Mouse (Mus musculus) stomach, embryonic 14.5 days (tissue): ENCODE data around the gene Znrd1as. TPM values are rescaled to one million over a fixed set of nuclear protein-coding genes. Genes with fewer than 3 reads are reported as not detected.
"Not testable (repeated sequence)": the region's sequence is repeated elsewhere in the genome, so short reads cannot be mapped to it uniquely, and the experiment has no call there.

Source experiments
- ATAC-seq: fragments of 200-750 bp; cut with Nextera tagmentation; 2 replicates; pipeline ENCODE4 v1.8.0; 2017; ENCODE audit warnings: low read depth, moderate TSS enrichment; ENCODE audit not compliant: insufficient number of reproducible peaks, insufficient read depth, low FRiP score
- H3K27ac ChIP-seq: fragments of 300-500 bp; sonication (generic); 2 replicates; pipeline ENCODE4 v1.5.1; 2014; ENCODE audit warnings: mild to moderate bottlenecking, low read length, moderate library complexity, mixed read lengths
- H3K27me3 ChIP-seq: fragments of 300-500 bp; sonication (generic); 2 replicates; pipeline ENCODE4 v1.6.1; 2014; ENCODE audit warnings: low read length, control low read depth, mixed read lengths; ENCODE audit not compliant: control insufficient read depth, insufficient read depth
- H3K36me3 ChIP-seq: fragments of 300-500 bp; sonication (generic); 2 replicates; pipeline ENCODE4 v1.6.1; 2014; ENCODE audit warnings: mild to moderate bottlenecking, control low read depth, low read length, moderate library complexity, mixed read lengths; ENCODE audit not compliant: control insufficient read depth, insufficient read depth
- H3K4me1 ChIP-seq: fragments of 300-500 bp; sonication (generic); 2 replicates; pipeline ENCODE4 v1.6.1; 2014; ENCODE audit warnings: low read length, control low read depth, mixed read lengths; ENCODE audit not compliant: control insufficient read depth, insufficient read depth
- H3K4me2 ChIP-seq: fragments of 300-500 bp; sonication (generic); replicated peaks from 2 replicates; pipeline ENCODE4 v1.6.1; 2014; ENCODE audit warnings: low read depth, low read length, control low read depth
- H3K4me3 ChIP-seq: fragments of 300-500 bp; sonication (generic); 2 replicates; pipeline ENCODE4 v1.5.1; 2014; ENCODE audit warnings: low read depth, low read length, control low read depth
- H3K9ac ChIP-seq: fragments of 300-500 bp; sonication (generic); replicated peaks from 2 replicates; pipeline ENCODE4 v1.6.1; 2014; ENCODE audit warnings: low read depth, mild to moderate bottlenecking, control low read depth, low read length, moderate library complexity, mixed read lengths
- H3K9me3 ChIP-seq: fragments of 300-500 bp; sonication (generic); 2 replicates; pipeline ENCODE4 v1.6.1; 2016; ENCODE audit warnings: low read depth, low read length, control low read depth; ENCODE audit not compliant: control insufficient read depth
- WGBS: fragments of 180-500 bp; shearing (Covaris S2); extraction: QIAGEN DNeasy Blood & Tissue Kit; methylation state at CpG from one replicate; pipeline ENCODE4 v1.1.7; 2014; 5-methylcytosine and 5-hydroxymethylcytosine counted together
- polyA plus RNA-seq: library from polyadenylated mRNA; unstranded; fragments of >200 nt; fragmentation: Nextera tagmentation; extraction: Ambion mirVana; gene quantifications from 2 replicates; pipeline ENCODE4 v1.2.1, GENCODE M21; 2014

The Znrd1as gene
- polyA plus RNA-seq, 1 experiment from 2014 or later = 6.8 TPM

DNA sequence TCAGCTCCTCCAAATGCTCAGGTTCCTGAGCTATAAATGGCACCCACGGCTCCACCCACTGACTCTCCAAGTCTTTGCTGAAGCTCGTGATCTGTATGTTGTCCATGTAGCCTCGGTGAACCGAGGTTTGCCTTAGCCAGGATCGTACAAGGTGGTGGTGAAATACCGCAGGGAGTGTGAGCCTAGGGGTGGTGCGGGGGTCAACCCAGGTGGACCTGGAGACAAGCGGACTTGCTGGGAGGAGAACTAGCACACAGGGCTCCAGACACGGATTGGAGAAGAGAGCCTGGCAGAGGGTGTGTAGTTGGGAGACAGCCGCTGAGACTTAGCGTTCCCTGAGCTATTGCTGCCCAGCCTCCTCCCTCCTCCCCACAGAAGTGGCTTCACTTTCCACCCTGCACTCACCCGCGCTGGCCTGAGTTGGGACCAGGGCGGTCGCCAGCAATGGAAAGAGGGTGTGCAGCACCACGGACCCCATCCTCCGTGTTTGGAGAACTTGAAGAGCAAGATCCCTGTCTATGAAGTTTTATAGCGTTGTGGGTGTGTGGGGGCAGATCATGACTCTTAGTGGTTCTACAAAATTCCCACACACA is 22.9 kb downstream of the Znrd1as start, which contains the start of gene 2410137M14Rik:
Gene 2410137M14Rik, minus strand, starts transcription at position 17 of the 593 bp plus-strand sequence.
- Histone ChIP-seq H3K4me2 (peak within 1 kb of the TSS; percentile 34), H3K9me3 (no peaks in the 10 kb centered on the region), H3K27me3 (no peaks in the 10 kb centered on the region), H3K9ac (no peak within 1 kb of the TSS), H3K27ac (no peak within 1 kb of the TSS), H3K4me1 (peaks cover 8% of the 10 kb centered on the region; the same call in 1 of the 2 replicates), H3K36me3 (no peaks in the 10 kb centered on the region), H3K4me3 (no peak within 1 kb of the TSS)
- WGBS = 14% methylated on average over 18 of the region's 18 CpGs
- ATAC-seq = no peak

- Histone ChIP-seq H3K9ac (no peak overlapping the region), H3K9me3 (no peaks in the 10 kb centered on the region), H3K27ac (no peak overlapping the region), H3K4me1 (peaks cover 8% of the 10 kb centered on the region; the same call in 1 of the 2 replicates), H3K4me3 (no peak overlapping the region), H3K27me3 (no peaks in the 10 kb centered on the region), H3K36me3 (no peaks in the 10 kb centered on the region), H3K4me2 (peak overlapping the region; percentile 34)
- WGBS = 10% methylated on average over 4 of the region's 4 CpGs
- no peak for ATAC-seq
Observed at GRCm38 (mm10) chr17:36981845-36982244, 23.5 kb downstream of the Znrd1as start.

DNA sequence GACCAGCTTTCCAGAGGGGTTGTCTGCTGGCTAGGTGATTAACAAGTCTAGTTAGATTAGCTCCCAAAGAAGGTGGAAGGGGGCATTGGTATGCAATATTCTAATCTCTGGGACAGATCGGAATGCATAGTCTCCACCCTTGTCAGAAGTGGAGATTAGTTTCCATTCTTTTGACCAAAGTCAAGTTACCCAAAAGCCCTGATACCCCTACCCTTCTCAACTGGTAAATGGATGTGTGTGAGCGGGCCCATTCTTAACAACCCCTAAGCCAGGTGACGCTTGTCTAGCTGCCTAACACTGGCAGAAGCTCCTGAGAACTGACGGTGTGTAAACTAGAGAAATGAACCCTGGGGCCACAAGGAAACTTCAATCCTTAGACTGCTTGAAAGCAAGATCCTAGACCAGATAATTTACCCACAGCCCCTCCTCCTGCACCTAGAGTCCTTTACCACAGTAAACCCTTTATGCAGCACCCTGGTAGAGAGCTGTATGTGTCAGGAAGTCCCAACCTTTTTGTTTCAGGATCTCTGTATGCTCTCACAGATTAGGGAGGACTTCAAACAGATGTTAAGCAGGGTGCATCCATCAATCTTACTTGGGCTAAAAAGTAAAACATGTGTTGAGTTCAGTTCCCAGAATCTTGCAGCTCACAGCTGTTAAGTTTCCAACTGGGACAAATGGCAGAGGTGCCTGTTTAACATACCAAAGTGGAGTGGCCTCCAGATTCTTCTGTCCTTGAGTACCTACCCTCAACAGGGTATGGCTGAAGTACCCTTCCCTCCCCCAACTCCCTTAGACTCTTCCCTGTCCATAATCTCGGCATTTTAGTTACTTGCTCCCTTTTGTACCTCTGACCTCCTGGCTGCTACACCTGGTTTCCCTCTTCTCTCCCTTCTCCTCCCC is 24.1 kb downstream of the Znrd1as start:
- H3K9me3 ChIP-seq = no peaks in the 10 kb centered on the region
- WGBS = 20% methylated on average over 5 of the region's 5 CpGs
- 0 out of 2 replicates have a peak overlapping the region, but pooled peaks have one; percentile 34 for H3K4me2 ChIP-seq
- no peak overlapping the region for H3K9ac ChIP-seq
- H3K4me3 ChIP-seq = no peak overlapping the region
- ATAC-seq = no peak
- H3K27ac ChIP-seq = no peak overlapping the region
- no peaks in the 10 kb centered on the region for H3K36me3 ChIP-seq
- 0 out of 2 replicates have a peak, but pooled peaks cover 2% of the 10 kb centered on the region for H3K27me3 ChIP-seq
- peaks cover 8% of the 10 kb centered on the region; the same call in 1 of the 2 replicates for H3K4me1 ChIP-seq

GRCm38 (mm10) chr17:36988475-36988874 is 30.1 kb downstream of the Znrd1as start:
- Histone ChIP-seq H3K4me1 (no peaks in the 10 kb centered on the region), H3K4me2 (peak overlapping the region; percentile 30; the same call in 1 of the 2 replicates), H3K27ac (no peak overlapping the region), H3K9me3 (no peaks in the 10 kb centered on the region), H3K4me3 (no peak overlapping the region), H3K9ac (no peak overlapping the region), H3K27me3 (peaks cover 16% of the 10 kb centered on the region; the same call in 1 of the 2 replicates), H3K36me3 (no peaks in the 10 kb centered on the region)
- no peak for ATAC-seq
- 9% methylated on average over 24 of the region's 24 CpGs for WGBS

- H3K36me3 ChIP-seq = no peaks in the 10 kb centered on the region
- 28% methylated on average over 5 of the region's 5 CpGs for WGBS
- no peak within 1 kb of the TSS for H3K27ac ChIP-seq
- no peaks in the 10 kb centered on the region for H3K9me3 ChIP-seq
- ATAC-seq = no peak
- H3K4me1 ChIP-seq = no peaks in the 10 kb centered on the region
- peaks cover 16% of the 10 kb centered on the region; the same call in 1 of the 2 replicates for H3K27me3 ChIP-seq
- H3K4me2 ChIP-seq = peak within 1 kb of the TSS; percentile 30; the same call in 1 of the 2 replicates
- no peak within 1 kb of the TSS for H3K4me3 ChIP-seq
- H3K9ac ChIP-seq = no peak within 1 kb of the TSS
Observed at GRCm38 (mm10) chr17:36989437-36989836, 31.0 kb downstream of the Znrd1as start, which contains the start of gene H2-M5. Gene H2-M5, minus strand, starts transcription at chr17:36989537.

DNA sequence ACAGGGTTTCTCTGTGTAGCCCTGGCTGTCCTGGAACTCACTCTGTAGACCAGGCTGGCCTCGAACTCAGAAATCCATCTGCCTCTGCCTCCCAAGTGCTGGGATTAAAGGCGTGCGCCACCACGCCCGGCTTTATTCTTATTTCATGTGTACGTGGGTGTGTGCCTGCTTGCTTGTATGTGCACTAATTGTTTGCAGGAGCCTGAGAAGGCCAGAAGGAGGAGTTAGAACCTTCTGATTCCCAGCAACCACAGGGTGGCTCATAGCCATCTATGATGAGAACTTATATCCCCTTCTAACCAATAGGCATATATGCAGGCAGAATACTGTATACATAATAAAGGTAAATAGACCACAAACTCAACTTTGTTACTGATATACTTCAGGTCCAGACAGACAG is 32.2 kb downstream of the Znrd1as start:
- 85% methylated on average over 6 of the region's 6 CpGs for WGBS
- not testable (repeated sequence) for H3K4me3 ChIP-seq, ATAC-seq, H3K36me3 ChIP-seq, H3K9ac ChIP-seq, H3K9me3 ChIP-seq, H3K4me2 ChIP-seq, H3K4me1 ChIP-seq, H3K27ac ChIP-seq
- peaks cover 16% of the 10 kb centered on the region; the same call in 1 of the 2 replicates for H3K27me3 ChIP-seq

- H3K9me3 ChIP-seq = no peaks in the 10 kb centered on the region
Observed at GRCm38 (mm10) chr17:36992336-36993104, 34.1 kb downstream of the Znrd1as start.

More at GRCm38 (mm10) chr17:36992336-36993104, 34.1 kb downstream of the Znrd1as start:
- no peak overlapping the region for H3K27ac ChIP-seq
- H3K4me2 ChIP-seq = no peak overlapping the region
- peaks cover 14% of the 10 kb centered on the region; the same call in 1 of the 2 replicates for H3K27me3 ChIP-seq
- no peak overlapping the region for H3K9ac ChIP-seq
- no peak for ATAC-seq
- WGBS = 65% methylated on average over 3 of the region's 3 CpGs
- no peaks in the 10 kb centered on the region for H3K36me3 ChIP-seq
- H3K4me1 ChIP-seq = no peaks in the 10 kb centered on the region
- H3K4me3 ChIP-seq = no peak overlapping the region
